Mouse (Mus musculus): ENCODE results near the gene Car14. TPM values are rescaled to one million over a fixed set of nuclear protein-coding genes. Genes with fewer than 3 reads are reported as not detected.

The Car14 gene
- total and polyA plus RNA-seq, 2 experiments from 2014 or later = 9.4 to 16.7 TPM

- peaks cover 16% of the 10 kb centered on the region for H3K36me3 ChIP-seq (ENCODE audit: insufficient read depth, low read length)
- H3K9me3 ChIP-seq (ENCODE audit: low read length) = no peaks in the 10 kb centered on the region
- DNase-seq (ENCODE audit: low spot score) (no peak), ATAC-seq (no peak)
- no peak overlapping the region for H3K4me3 ChIP-seq (ENCODE audit: low read length)
- H3K9ac ChIP-seq (replicated peaks; ENCODE audit: low read length) = no peak overlapping the region
- H3K4me2 ChIP-seq (ENCODE audit: low read depth, low read length) = no peak overlapping the region
- 92% methylated on average over 2 of the region's 2 CpGs for WGBS
- TF ChIP-seq CTCF (IDR thresholded peaks at IDR 0.05; ENCODE audit: low read depth) = no peak
- 0 out of 2 replicates have a peak, but pooled peaks cover 3% of the 10 kb centered on the region for H3K4me1 ChIP-seq (ENCODE audit: insufficient read depth, low read length)
- no peak overlapping the region for H3K27ac ChIP-seq
- H3K27me3 ChIP-seq (ENCODE audit: insufficient read depth, low read length) = no peaks in the 10 kb centered on the region
Observed at GRCm38 (mm10) chr3:95867408-95867807, 37.1 kb downstream of the Car14 start.

GRCm38 (mm10) chr3:95866071-95866470 lies 38.4 kb downstream of the Car14 start:
- H3K36me3 ChIP-seq (ENCODE audit: insufficient read depth, low read length) = peaks cover 16% of the 10 kb centered on the region
- H3K27me3 ChIP-seq (ENCODE audit: insufficient read depth, low read length) = no peaks in the 10 kb centered on the region
- no peak overlapping the region for H3K9ac ChIP-seq (replicated peaks; ENCODE audit: low read length)
- no peaks in the 10 kb centered on the region for H3K9me3 ChIP-seq (ENCODE audit: low read length)
- H3K4me1 ChIP-seq (ENCODE audit: insufficient read depth, low read length) = no peaks in the 10 kb centered on the region
- ATAC-seq (no peak), DNase-seq (ENCODE audit: low spot score) (no peak)
- no peak overlapping the region for H3K27ac ChIP-seq
- H3K4me3 ChIP-seq (ENCODE audit: low read length) = no peak overlapping the region
- H3K4me2 ChIP-seq (ENCODE audit: low read depth, low read length) = no peak overlapping the region
- TF ChIP-seq CTCF (IDR thresholded peaks at IDR 0.05; ENCODE audit: low read depth) = no peak
- 92% methylated on average over 5 of the region's 5 CpGs for WGBS

GRCm38 (mm10) chr3:95865571-95865970 lies 38.9 kb downstream of the Car14 start:
- Histone ChIP-seq H3K27ac (no peak overlapping the region), H3K4me3 (ENCODE audit: low read length) (no peak overlapping the region), H3K9ac (replicated peaks; ENCODE audit: low read length) (no peak overlapping the region), H3K4me2 (ENCODE audit: low read depth, low read length) (no peak overlapping the region), H3K9me3 (ENCODE audit: low read length) (no peaks in the 10 kb centered on the region), H3K36me3 (ENCODE audit: insufficient read depth, low read length) (peaks cover 16% of the 10 kb centered on the region), H3K4me1 (ENCODE audit: insufficient read depth, low read length) (no peaks in the 10 kb centered on the region), H3K27me3 (ENCODE audit: insufficient read depth, low read length) (no peaks in the 10 kb centered on the region)
- no peak for TF ChIP-seq CTCF (IDR thresholded peaks at IDR 0.05; ENCODE audit: low read depth)
- no peak for ATAC-seq
- 93% methylated on average over 20 of the region's 20 CpGs for WGBS
- no peak for DNase-seq (ENCODE audit: low spot score)

GRCm38 (mm10) chr3:95865050-95865449 lies 39.4 kb downstream of the Car14 start:
- 75% methylated on average over 5 of the region's 5 CpGs for WGBS
- no peaks in the 10 kb centered on the region for H3K4me1 ChIP-seq (ENCODE audit: insufficient read depth, low read length)
- peaks cover 16% of the 10 kb centered on the region for H3K36me3 ChIP-seq (ENCODE audit: insufficient read depth, low read length)
- no peak overlapping the region for H3K27ac ChIP-seq
- DNase-seq (ENCODE audit: low spot score) (no peak), ATAC-seq (no peak)
- no peaks in the 10 kb centered on the region for H3K9me3 ChIP-seq (ENCODE audit: low read length)
- no peak overlapping the region for H3K9ac ChIP-seq (replicated peaks; ENCODE audit: low read length)
- no peak for TF ChIP-seq CTCF (IDR thresholded peaks at IDR 0.05; ENCODE audit: low read depth)
- no peaks in the 10 kb centered on the region for H3K27me3 ChIP-seq (ENCODE audit: insufficient read depth, low read length)
- no peak overlapping the region for H3K4me2 ChIP-seq (ENCODE audit: low read depth, low read length)
- no peak overlapping the region for H3K4me3 ChIP-seq (ENCODE audit: low read length)

- ATAC-seq = no peak
- 79% methylated on average over 7 of the region's 7 CpGs for WGBS
Observed at GRCm38 (mm10) chr3:95863578-95863977, 40.9 kb downstream of the Car14 start.

GRCm38 (mm10) chr3:95861796-95862195 lies 42.7 kb downstream of the Car14 start:
- 37% methylated on average over 2 of the region's 2 CpGs for WGBS
- no peaks in the 10 kb centered on the region for H3K27me3 ChIP-seq (ENCODE audit: insufficient read depth, low read length)
- H3K4me3 ChIP-seq (ENCODE audit: low read length) = no peak overlapping the region
- H3K27ac ChIP-seq = no peak overlapping the region
- H3K4me2 ChIP-seq (ENCODE audit: low read depth, low read length) = no peak overlapping the region
- H3K4me1 ChIP-seq (ENCODE audit: insufficient read depth, low read length) = no peaks in the 10 kb centered on the region
- H3K9ac ChIP-seq (replicated peaks; ENCODE audit: low read length) = no peak overlapping the region
- peak; percentile 81 for TF ChIP-seq CTCF (IDR thresholded peaks at IDR 0.05; ENCODE audit: low read depth)
- H3K36me3 ChIP-seq (ENCODE audit: insufficient read depth, low read length) = peaks cover 16% of the 10 kb centered on the region; the same call in 1 of the 2 replicates
- DNase-seq (ENCODE audit: low spot score) (peak; percentile 88), ATAC-seq (peak; percentile 74)
- H3K9me3 ChIP-seq (ENCODE audit: low read length) = no peaks in the 10 kb centered on the region

More at GRCm38 (mm10) chr3:95863578-95863977, 40.9 kb downstream of the Car14 start:
- no peak overlapping the region for H3K27ac ChIP-seq
- no peaks in the 10 kb centered on the region for H3K9me3 ChIP-seq (ENCODE audit: low read length)
- H3K4me1 ChIP-seq (ENCODE audit: insufficient read depth, low read length) = no peaks in the 10 kb centered on the region
- peaks cover 16% of the 10 kb centered on the region for H3K36me3 ChIP-seq (ENCODE audit: insufficient read depth, low read length)
- no peaks in the 10 kb centered on the region for H3K27me3 ChIP-seq (ENCODE audit: insufficient read depth, low read length)
- no peak for DNase-seq (ENCODE audit: low spot score)
- TF ChIP-seq CTCF (IDR thresholded peaks at IDR 0.05; ENCODE audit: low read depth) = no peak
- no peak overlapping the region for H3K9ac ChIP-seq (replicated peaks; ENCODE audit: low read length)
- H3K4me2 ChIP-seq (ENCODE audit: low read depth, low read length) = no peak overlapping the region
- no peak overlapping the region for H3K4me3 ChIP-seq (ENCODE audit: low read length)

- H3K27ac ChIP-seq = no peak overlapping the region
- 72% methylated on average over 10 of the region's 10 CpGs for WGBS
- H3K4me2 ChIP-seq (ENCODE audit: low read depth, low read length) = no peak overlapping the region
- H3K9ac ChIP-seq (replicated peaks; ENCODE audit: low read length) = no peak overlapping the region
- DNase-seq (ENCODE audit: low spot score) (no peak), ATAC-seq (no peak)
- peaks cover 16% of the 10 kb centered on the region; the same call in 1 of the 2 replicates for H3K36me3 ChIP-seq (ENCODE audit: insufficient read depth, low read length)
- H3K4me3 ChIP-seq (ENCODE audit: low read length) = no peak overlapping the region
- TF ChIP-seq CTCF (IDR thresholded peaks at IDR 0.05; ENCODE audit: low read depth) = peak; percentile 44
- no peaks in the 10 kb centered on the region for H3K4me1 ChIP-seq (ENCODE audit: insufficient read depth, low read length)
- H3K27me3 ChIP-seq (ENCODE audit: insufficient read depth, low read length) = no peaks in the 10 kb centered on the region
- H3K9me3 ChIP-seq (ENCODE audit: low read length) = no peaks in the 10 kb centered on the region
Observed at GRCm38 (mm10) chr3:95861216-95861615, 43.3 kb downstream of the Car14 start.

Measured in hindbrain, postnatal 0 days (tissue).